Mouse (Mus musculus) urinary bladder, postnatal 4 days (tissue): ENCODE results near the gene Nr2f6.

Experiments
- DNase-seq, 2 experiments: peaks; one replicate each; pipeline ENCODE4 v3.0.0; 2021 to 2022; ENCODE audit warnings: low spot score in 2 of 2

The Nr2f6 gene

DNA sequence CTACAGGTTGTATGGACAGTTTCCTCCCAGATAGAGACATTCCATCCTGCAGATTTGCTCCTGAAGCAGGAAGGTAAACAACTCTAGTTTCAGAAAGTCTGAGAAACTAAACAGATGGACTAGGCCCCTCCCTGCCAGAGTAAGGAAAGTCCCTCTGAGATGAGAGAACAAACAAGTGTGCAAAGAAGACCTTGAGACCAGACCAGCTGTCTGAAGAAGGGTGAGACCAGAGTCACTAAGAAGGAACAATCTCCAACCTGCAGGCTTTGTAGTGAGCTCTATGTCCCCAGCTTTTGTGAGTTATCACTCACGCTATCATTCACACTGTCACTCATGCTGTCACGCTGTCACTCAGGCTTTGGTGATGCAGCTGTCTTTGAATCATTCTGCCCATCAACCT lies 9.9 kb upstream of the Nr2f6 start:
- DNase-seq = no peak

- no peak for DNase-seq
These were observed 6.5 kb upstream of the Nr2f6 start for GRCm38 (mm10) chr8:71388267-71388666.

GRCm38 (mm10) chr8:71385212-71385835 lies 3.6 kb upstream of the Nr2f6 start:
- no peak for DNase-seq

GRCm38 (mm10) chr8:71383860-71384259 lies 2.1 kb upstream of the Nr2f6 start:
- DNase-seq = no peak

- no peak for DNase-seq
These were observed 1.6 kb upstream of the Nr2f6 start for GRCm38 (mm10) chr8:71383396-71383795.

DNA sequence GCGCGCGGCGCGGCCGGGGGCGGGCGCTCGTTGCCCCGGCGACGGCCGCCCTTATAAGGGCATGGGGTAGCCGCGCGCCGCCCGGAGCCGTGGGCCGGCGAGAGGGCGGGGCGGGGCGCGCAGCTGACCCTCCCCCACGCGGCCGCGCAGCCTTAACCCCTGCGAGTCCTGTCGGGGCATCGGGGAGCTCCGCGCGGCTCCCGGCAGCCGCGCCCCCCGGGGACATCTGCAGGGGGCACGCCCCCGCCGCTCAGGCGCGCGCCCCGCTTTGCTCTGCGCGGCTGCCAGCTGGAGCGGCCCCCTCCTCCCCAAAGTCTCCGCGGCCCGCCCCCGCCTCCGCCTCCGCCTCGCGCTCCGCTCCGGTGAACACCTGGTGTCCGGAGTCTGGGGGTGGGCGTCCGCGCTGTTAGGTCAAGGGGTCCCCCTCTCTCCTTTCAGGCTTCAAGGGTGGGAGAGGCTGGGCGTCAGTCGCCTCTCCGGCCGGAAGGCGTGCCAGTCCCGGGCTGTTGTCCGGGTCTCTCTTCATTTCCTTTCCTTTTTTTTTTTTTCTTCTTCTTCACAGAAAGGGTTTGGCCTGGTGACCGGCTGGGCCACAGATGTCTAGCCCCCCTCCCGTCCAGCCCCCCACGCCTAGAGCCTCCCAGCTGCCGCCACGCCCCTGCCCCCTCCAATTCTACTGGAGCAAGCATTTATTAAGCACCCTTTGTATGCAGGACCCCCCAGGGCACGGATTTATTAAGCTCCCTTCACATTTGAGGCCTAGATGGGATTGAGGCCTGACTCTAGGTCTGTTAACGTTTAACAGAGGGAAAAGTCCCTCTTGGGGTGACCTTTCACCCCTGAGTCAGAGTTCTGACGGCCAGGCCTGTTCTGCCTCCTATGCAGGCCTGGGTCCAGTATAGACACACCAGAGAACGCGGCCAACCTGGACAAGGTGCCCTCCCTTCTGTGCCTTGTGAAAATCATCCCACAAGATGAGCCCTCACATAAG lies 506 bp upstream of the Nr2f6 start:
- peak; percentile 88 to 91 for DNase-seq

GRCm38 (mm10) chr8:71380178-71381171 lies 1.3 kb downstream of the Nr2f6 start:
- DNase-seq = no peak

- DNase-seq = no peak
These were observed 2.2 kb downstream of the Nr2f6 start for GRCm38 (mm10) chr8:71379512-71380075.

DNA sequence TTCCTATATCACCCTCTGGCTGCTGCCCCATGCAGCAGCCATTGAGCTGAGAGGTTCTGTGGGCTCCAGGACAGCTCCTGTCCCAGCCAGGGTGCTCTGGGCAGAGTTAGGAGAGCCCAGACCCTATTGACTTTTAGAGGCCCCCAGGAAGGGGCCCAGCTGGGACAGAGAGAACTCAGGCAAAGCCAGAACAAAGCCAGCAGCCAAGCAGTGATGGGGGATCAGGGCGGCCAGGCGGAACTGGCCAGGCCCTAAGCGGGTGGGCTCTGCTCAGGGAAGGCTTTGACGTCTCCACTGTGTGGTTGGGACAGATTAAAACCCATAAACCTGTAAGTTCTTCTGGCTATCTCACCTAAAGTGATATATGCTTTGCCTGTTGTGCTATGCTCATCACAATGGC lies 2.8 kb downstream of the Nr2f6 start:
- no peak for DNase-seq

DNA sequence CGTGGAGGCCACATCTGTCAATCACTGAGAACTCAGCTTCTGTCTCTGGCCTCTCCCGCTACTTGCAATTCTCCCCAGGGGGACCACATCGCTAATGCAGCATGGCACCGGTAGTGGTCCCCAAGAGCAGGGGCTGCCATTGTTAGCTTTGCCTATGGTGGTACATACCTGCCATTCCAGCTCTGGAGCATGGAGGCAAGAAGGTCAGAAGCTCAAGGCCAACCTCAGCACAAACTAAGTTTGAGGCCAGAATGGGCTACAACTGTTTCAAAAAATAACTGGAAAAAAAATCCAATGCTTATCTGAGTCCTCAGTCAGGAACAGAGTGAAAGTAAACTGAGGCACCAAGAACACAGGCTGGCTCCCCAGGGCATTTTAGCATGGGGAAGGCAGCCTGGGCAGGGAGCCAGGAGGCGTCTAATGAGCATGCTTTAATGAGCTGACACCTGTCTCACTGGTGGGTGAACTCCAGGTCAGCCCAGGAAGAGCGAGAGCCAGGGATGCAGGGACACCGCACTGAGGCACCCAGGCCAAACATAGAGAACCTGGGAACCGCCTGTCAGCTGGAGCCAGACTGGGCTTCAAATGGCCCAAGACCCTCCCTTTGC lies 5.2 kb downstream of the Nr2f6 start:
- no peak for DNase-seq

- peak in 1 of 2 experiments; percentile 52 for DNase-seq
These were observed 6.0 kb downstream of the Nr2f6 start for GRCm38 (mm10) chr8:71375581-71376422.

DNA sequence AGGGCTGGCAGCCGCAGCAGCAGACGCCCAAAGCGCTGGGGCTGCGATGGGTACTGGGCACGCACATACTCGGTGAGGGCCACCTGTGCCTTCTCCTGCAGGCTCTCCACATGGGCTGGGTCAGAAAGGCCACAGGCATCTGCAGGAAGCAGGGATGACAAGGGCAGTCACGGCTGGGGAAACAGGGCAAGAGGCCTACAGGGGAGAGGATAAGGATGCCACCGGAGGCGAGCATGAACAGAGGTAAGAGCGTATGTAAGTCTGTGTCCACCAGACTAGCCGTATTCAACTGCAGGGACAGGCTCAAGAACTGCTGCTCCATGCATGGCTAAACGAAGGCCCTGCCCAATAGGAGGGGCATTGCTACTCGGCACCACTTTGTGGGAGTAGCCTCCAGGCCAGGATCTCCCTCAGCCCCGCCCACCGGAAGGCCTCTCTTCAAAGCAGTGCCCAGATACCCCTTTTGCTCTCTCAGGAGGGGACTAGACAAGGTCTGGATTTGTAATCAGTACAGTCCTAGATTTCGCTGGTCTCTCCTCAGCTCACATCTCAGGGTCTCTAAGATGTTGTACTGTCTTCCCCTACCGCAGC lies 7.0 kb downstream of the Nr2f6 start:
- no peak for DNase-seq

GRCm38 (mm10) chr8:71373000-71373399 lies 8.8 kb downstream of the Nr2f6 start:
- no peak for DNase-seq

DNA sequence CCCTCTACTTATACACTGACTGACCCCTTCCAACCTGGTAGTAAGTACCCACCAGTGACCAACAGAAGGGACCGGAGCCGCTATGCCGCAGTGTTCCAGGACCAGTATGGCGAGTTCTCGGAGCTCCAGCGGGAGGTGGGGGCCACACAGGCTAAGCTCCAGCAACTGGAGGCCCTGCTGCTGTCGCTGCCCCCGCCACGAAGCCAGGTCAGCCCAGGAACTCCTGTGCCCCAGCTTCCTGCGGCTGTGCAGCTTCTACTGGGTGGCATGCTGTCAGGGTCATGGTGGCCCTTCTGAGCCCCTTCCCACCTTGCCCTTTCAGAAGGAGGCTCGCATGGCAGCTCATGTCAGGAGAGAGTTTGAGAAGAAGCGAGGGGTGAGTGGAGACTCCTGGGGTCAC lies 9.3 kb downstream of the Nr2f6 start:
- DNase-seq = no peak

DNA sequence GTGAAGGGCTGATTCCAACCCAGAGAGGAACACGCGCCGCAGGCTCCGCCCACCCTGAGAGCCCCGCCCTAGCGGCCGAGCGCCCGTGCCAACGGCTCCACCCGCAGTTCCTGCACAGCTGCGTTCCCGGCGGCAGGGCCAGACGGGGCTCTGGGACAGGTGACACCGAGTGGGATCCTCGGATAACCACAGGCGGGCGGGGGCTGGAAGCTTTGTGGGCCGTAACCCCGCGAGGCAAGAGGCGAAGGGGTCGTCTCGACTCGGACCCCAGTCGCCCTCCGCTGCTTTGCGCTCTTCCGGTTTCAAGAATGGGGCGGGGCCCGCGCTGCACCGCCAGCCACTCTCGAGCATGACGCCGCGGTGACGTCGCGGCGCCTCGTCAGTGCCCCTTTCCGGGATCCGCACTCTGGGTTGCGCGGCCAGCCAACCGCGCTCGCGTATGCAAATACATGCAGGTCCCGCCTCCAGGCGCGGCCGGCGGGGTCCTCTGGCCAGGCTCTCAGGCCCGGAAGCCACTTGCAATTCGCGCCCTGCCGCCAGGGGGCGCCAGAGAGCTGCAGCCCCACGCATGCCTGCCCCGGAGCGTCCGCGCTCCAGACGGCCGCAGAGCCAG lies 10.4 kb downstream of the Nr2f6 start, which contains the start of gene Ocel1:
TSS of gene Ocel1 (plus strand) at position 63 of the 613 bp plus-strand sequence.
- peak; percentile 96 for DNase-seq

- no peak for DNase-seq
These were observed 11.0 kb downstream of the Nr2f6 start for GRCm38 (mm10) chr8:71370711-71371235.

GRCm38 (mm10) chr8:71369040-71369718 lies 12.6 kb downstream of the Nr2f6 start:
- no peak for DNase-seq

DNA sequence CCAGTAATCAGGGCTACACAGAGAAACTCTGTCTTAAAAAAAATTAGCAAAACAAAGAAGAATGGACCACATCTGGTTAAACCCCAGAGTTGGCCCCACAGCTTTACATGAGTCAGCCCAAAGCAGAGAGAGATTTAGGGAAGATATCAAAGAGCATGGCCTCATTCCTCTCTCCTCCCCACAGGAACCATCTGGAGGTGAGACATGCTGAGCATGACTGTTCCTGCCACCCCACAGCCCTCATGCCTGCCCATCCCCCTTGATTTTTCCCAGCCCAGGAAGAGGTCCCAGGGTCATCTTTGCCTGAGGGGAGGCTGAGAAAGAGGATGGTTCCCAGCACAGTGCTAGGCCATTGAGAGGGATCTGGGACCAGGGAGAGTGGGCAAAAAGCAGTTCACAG lies 13.4 kb downstream of the Nr2f6 start:
- no peak for DNase-seq
